Mouse (Mus musculus) Muller cell, postnatal 12 days (primary cell): ENCODE data around the gene Zfp365.
A peak's percentile ranks its signal among the peaks of the same experiment; 100 is the strongest.

Experiments used
- DNase-seq: peaks from one replicate; pipeline ENCODE4 v3.0.0-alpha.2; 2015; ENCODE audit errors: inconsistent ontology term

Zfp365 gene

DNA sequence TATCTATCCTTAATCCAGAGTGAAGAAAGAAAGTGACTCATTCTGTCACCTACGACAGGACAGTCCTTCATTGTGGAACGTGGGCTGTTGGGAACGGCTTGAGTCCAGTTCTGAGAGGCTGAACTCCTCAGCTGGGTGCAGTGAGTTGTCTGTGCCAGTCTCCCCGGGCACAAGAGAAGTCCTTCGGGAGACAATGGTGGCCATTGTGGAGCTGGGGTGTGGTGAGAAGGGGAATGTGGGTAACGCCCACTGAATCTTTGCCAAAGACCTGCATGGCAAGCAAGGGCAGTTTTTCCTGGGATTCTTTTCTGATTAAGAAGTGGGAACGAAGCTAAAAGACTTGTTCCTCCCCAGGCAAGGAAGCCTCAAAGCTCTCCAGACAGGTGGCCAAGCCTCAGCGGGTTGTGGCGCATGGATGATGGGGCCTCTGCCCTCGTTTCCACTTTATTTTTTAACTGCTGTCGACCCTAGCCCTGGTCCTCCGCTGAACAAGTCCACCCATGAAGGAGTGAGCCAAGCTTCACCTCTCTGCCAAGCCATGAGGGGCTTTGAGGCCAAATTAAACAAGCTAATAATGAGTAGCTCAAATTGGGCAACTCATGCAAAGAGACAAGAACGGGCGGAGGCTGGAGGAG is 66.3 kb downstream of the Zfp365 start:
- peak; percentile 88 for DNase-seq

DNA sequence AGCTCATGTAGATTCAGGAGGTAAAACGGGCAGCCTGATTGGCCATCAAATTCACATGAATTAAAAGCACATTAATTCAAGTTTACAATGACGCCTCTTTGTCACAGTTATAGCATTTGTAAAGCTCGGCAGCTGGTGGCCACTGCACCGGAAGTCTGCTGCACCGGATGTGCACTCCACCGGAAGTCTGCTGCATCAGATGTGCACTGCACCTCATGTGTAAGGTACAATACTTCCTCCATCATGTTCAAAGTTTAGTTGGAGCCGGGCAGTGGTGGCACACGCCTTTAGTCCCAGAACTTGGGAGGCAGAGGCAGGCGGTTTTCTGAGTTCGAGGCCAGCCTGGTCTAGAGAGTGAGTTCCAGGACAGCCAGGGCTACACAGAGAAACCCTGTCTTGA is 70.9 kb downstream of the Zfp365 start:
- DNase-seq, result no peak

DNA sequence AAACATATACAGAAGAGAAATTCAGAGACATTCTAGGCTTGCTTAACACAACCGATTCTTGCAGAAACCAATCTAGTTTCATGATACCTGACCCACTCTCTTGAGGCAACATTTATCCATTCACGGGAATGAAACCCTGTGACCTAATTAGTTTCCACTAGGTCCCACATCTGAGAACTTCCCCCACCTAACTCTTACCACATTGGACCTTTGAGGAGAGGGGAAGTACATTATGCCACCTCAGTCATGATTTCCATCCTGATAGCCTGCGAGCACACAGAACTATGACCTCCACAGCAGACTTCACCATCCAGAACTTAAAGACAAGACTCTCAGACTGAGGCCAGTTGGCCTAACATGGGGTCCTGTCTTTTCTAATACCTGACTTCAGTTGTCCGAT is 71.7 kb downstream of the Zfp365 start:
- no peak for DNase-seq

DNA sequence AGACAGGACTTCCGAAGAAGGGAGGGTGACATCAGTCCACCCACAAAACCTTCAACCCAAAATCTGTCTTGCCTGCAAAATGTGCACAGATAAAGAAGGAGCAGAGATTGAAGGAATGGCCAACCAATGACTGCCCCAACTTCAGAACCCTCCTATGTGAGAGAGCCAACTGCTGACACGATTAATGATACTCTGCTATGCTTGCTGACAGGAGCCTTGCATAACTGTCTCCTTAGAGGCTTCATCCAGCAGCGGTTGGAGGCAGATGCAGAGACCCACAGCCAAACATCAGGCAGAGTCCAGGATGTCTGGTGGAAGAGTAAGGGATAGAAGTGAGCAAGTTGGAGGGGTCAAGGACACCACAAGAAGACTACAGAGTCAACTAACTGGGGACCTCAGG is 73.3 kb downstream of the Zfp365 start:
- DNase-seq, result no peak

DNA sequence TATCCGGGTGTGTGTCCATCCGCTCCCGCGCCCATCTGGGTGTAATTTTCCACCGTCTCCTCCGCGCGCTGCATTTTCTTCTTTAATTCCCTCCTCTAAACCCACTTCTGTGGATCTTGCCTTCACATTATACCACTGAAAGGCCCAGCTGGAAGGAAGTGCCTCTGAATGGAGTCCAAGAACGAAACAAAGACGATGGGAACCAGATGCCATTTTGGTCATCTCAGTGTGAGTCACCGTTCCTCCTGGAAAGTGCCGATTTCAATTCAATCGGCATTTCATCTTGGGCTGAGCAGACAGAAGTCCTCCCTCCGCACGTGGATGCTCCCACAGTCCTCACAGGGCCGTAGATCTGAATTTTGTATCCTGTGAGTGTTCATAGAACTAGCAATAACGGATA is 76.0 kb downstream of the Zfp365 start:
- peak; percentile 12 for DNase-seq
